Mouse (Mus musculus): ENCODE measurements at regions not wholly inside any gene's neighbourhood (a gene's known extent, or its start where the extent isn't known, plus 50 kb on each side); places are given as distances from the start of the nearest gene placed in this dataset.

- DNase-seq, result no peak
Measured at GRCm38 (mm10) chr17:80891656-80892055, 52.8 kb upstream of the Tmem178 start.

- no peak for DNase-seq
Measured at GRCm38 (mm10) chr17:80889095-80889494, 55.3 kb upstream of the Tmem178 start.

- DNase-seq, result no peak
Measured at GRCm38 (mm10) chr17:80887749-80888119, 56.7 kb upstream of the Tmem178 start.

- DNase-seq, result no peak
Measured at GRCm38 (mm10) chr17:80887021-80887748, 57.2 kb upstream of the Tmem178 start.

GRCm38 (mm10) chr17:80886211-80886701 is 58.2 kb upstream of the Tmem178 start:
- DNase-seq, result no peak

GRCm38 (mm10) chr17:80885706-80886105 is 58.7 kb upstream of the Tmem178 start:
- no peak for DNase-seq

- DNase-seq, result no peak
Measured at GRCm38 (mm10) chr17:80884886-80885285, 59.5 kb upstream of the Tmem178 start.

GRCm38 (mm10) chr17:80882476-80882875 is 62.0 kb upstream of the Tmem178 start:
- DNase-seq, result no peak

GRCm38 (mm10) chr17:80880325-80880724 is 64.1 kb upstream of the Tmem178 start:
- DNase-seq, result no peak

GRCm38 (mm10) chr17:80875352-80876044 is 68.9 kb upstream of the Tmem178 start:
- DNase-seq, result no peak

- no peak for DNase-seq
Measured at GRCm38 (mm10) chr17:80870965-80871364, 73.5 kb upstream of the Tmem178 start.

- DNase-seq, result no peak
Measured at GRCm38 (mm10) chr17:80862338-80862737, 82.1 kb upstream of the Tmem178 start.

GRCm38 (mm10) chr17:80846996-80847810 is 97.2 kb upstream of the Tmem178 start:
- peak; percentile 19 to 21 for DNase-seq

GRCm38 (mm10) chr17:80845349-80845748 is 99.1 kb upstream of the Tmem178 start:
- no peak for DNase-seq

GRCm38 (mm10) chr17:80841903-80842302 is 102.5 kb upstream of the Tmem178 start:
- DNase-seq, result no peak

GRCm38 (mm10) chr17:80840896-80841295 is 103.5 kb upstream of the Tmem178 start:
- DNase-seq, result no peak

GRCm38 (mm10) chr17:80840452-80840851 is 104.0 kb upstream of the Tmem178 start:
- no peak for DNase-seq

GRCm38 (mm10) chr17:80834701-80835100 is 106.4 kb upstream of the Map4k3 start:
- no peak for DNase-seq

- no peak for DNase-seq
Measured at GRCm38 (mm10) chr17:80834176-80834517, 105.9 kb upstream of the Map4k3 start.

- no peak for DNase-seq
Measured at GRCm38 (mm10) chr17:80833355-80834175, 105.3 kb upstream of the Map4k3 start.

- no peak for DNase-seq
Measured at GRCm38 (mm10) chr17:80831686-80832085, 103.4 kb upstream of the Map4k3 start.

- no peak for DNase-seq
Measured at GRCm38 (mm10) chr17:80827896-80828295, 99.6 kb upstream of the Map4k3 start.
